Mouse (Mus musculus): ENCODE measurements around the gene Yap1. TPM values are rescaled to one million over a fixed set of nuclear protein-coding genes. Genes with fewer than 3 reads are reported as not detected.

Yap1 gene
- polyA plus RNA-seq, 1 experiment from 2014 or later, result 19.8 TPM

GRCm38 (mm10) chr9:7884346-7884745 lies 120.0 kb downstream of the Yap1 start:
- no peak for ATAC-seq (replicated peaks; ENCODE audit: insufficient number of reproducible peaks, insufficient read depth, low FRiP score, low read depth)

GRCm38 (mm10) chr9:7882304-7882865 lies 122.0 kb downstream of the Yap1 start:
- Histone ChIP-seq H3K9me3 (replicated peaks) (no peaks in the 10 kb centered on the region), H3K4me2 (no peak overlapping the region), H3K36me3 (no peaks in the 10 kb centered on the region), H3K4me3 (no peak overlapping the region), H3K27me3 (no peaks in the 10 kb centered on the region), H3K9ac (no peak overlapping the region), H3K4me1 (replicated peaks) (no peaks in the 10 kb centered on the region), H3K27ac (no peak overlapping the region)
- WGBS, result 88% methylated on average over 1 of the region's 1 CpGs
- no peak for ATAC-seq (replicated peaks; ENCODE audit: insufficient number of reproducible peaks, insufficient read depth, low FRiP score, low read depth)

More at GRCm38 (mm10) chr9:7884346-7884745, 120.0 kb downstream of the Yap1 start:
- WGBS, result 96% methylated on average over 3 of the region's 3 CpGs
- Histone ChIP-seq H3K4me3 (no peak overlapping the region), H3K27ac (no peak overlapping the region), H3K9ac (no peak overlapping the region), H3K9me3 (replicated peaks) (no peaks in the 10 kb centered on the region), H3K36me3 (no peaks in the 10 kb centered on the region), H3K4me1 (replicated peaks) (no peaks in the 10 kb centered on the region), H3K4me2 (no peak overlapping the region), H3K27me3 (no peaks in the 10 kb centered on the region)

Other genes with a start within 250 kb of the Yap1 start
- gene Tmem123, start 240.6 kb downstream of the Yap1 start, polyA plus RNA-seq (2015; fragmentation: Nextera tagmentation; extraction: Ambion mirVana), result 84.6 and 88.9 TPM in 2 replicates
- 25.5 and 28.0 TPM in 2 replicates for gene Birc2, start 167.5 kb downstream of the Yap1 start, polyA plus RNA-seq (2015; fragmentation: Nextera tagmentation; extraction: Ambion mirVana)
- 5.4 and 8.2 TPM in 2 replicates for gene Birc3, start 131.4 kb downstream of the Yap1 start, polyA plus RNA-seq (2015; fragmentation: Nextera tagmentation; extraction: Ambion mirVana)
- gene Cfap300, start 38.2 kb upstream of the Yap1 start, polyA plus RNA-seq (2015; fragmentation: Nextera tagmentation; extraction: Ambion mirVana), result 5.1 and 5.9 TPM in 2 replicates
- 1.5 and 2.2 TPM in 2 replicates for gene Cep126, start 129.7 kb upstream of the Yap1 start, polyA plus RNA-seq (2015; fragmentation: Nextera tagmentation; extraction: Ambion mirVana)

All from heart, embryonic 15.5 days (tissue).